Mouse (Mus musculus) ES-E14 (cell line): ENCODE results near the gene Slc5a10.

ENCODE experiments used
- CHD2 ChIP-seq: IDR thresholded peaks from 2 replicates; pipeline ENCODE4 v1.6.1; 2014; ENCODE audit warnings: mild to moderate bottlenecking, low read depth, low read length, inconsistent platforms
- HCFC1 ChIP-seq: IDR thresholded peaks from 2 replicates; pipeline ENCODE4 v1.6.1; 2012; ENCODE audit warnings: low read length, inconsistent platforms, borderline replicate concordance; ENCODE audit not compliant: insufficient read depth
- MAFK ChIP-seq: IDR thresholded peaks from 2 replicates; pipeline ENCODE4 v1.6.1; 2014; ENCODE audit warnings: mild to moderate bottlenecking, low read depth, low read length, inconsistent platforms; ENCODE audit not compliant: insufficient read depth
- ZNF384 ChIP-seq: IDR thresholded peaks from 2 replicates; pipeline ENCODE4 v1.6.1; 2012; ENCODE audit warnings: low read depth, low read length, inconsistent platforms

GRCm38 (mm10) chr11:61654786-61655311 lies 65.8 kb downstream of the Slc5a10 start:
- TF ChIP-seq MAFK, result no peak
- no peak for TF ChIP-seq CHD2
- TF ChIP-seq HCFC1, result no peak
- no peak for TF ChIP-seq ZNF384
